Mouse (Mus musculus) adrenal gland, postnatal 14 days (tissue): ENCODE data around the gene Cast. TPM values are rescaled to one million over a fixed set of nuclear protein-coding genes. Genes with fewer than 3 reads are reported as not detected.

Source experiments
- DNase-seq: peaks from one replicate; pipeline ENCODE4 v3.0.0; 2021; ENCODE audit warnings: mixed read lengths
- total RNA-seq: library from RNA; stranded (reverse); gene quantifications from 2 replicates; pipeline ENCODE4 v1.2.3, GENCODE M21; 2021

Cast gene
- total RNA-seq, 1 experiment from 2014 or later = 59.2 TPM

- DNase-seq = no peak
These were observed 113.0 kb downstream of the Cast start for GRCm38 (mm10) chr13:74695497-74696193.

Other genes starting within 250 kb of the Cast start
- 57.4 and 60.3 TPM in 2 replicates for gene Erap1, start 169.2 kb downstream of the Cast start, total RNA-seq